Mouse (Mus musculus) T-helper 17 cell (primary cell): Measurements from ENCODE around the gene Cep78.

Experiments used
- in situ Hi-C, 2 experiments: fragments of 300-600 bp; cut with MboI, MseI; formaldehyde crosslinking; loops; 1 replicate in 1 of 2; 2 replicates in 1 of 2; pipeline ENCODE4 v1.15.1; 2025; ENCODE audit warnings: high pct_unique_total_duplicates in 2 of 2

The Cep78 gene

DNA sequence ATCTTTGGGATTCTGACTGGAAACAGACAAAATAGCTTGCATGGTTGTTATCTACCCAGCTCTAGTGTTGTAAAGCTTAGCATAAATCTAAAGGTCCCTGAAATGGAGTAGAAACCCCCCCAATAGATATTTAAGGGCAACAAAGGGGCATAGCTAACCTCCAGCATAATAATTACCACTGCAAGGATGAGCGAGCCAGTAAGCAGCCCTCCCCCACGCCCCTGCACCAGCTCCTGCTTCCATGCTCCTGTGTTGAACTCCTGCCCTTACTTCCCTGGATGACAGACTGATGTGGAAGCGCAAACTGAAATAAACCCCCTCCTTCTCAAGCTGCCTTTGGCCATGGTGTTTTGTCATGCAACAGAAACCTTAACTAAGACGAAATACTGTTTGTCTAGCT lies 11.4 kb downstream of the Cep78 start:
- in situ Hi-C loops: no loop called here

DNA sequence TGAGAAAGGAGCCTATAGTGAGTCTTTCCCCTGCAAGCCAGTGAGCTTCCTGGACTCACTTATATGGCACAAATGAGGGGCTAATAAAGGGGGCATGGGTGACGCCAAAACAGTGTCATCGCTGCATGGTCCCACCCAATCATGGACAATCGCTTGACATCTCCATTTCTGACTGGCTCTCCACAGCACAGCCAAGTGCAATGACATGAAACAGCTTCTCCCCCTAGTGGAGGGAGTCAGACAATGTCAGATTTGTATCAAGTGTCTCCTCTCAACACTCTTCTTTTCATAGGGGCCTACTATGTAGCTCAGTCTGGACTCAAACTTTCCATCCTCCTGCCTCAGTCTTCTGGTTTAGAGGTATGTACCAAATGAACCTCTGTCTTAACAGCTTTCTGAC lies 19.7 kb downstream of the Cep78 start:
- in situ Hi-C loops: no loop called here

DNA sequence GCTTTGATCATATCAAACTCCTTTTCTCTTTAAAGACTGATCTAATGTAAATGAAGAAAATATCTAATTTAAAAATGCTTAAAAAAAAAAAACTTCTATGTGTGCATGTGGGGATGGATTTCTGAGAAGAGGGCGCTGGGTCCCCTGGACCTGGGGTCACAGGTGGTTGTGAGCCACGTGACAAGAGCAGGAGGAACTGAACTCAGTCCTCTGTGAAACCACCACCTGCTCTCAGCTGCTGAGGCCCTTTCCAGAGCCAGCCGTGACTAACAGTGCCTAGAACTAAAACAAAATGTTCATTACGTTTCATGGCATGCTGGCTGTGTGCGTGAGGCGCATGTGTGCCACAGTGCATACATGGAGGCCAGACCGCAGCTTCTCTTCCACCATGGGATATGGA lies 20.3 kb downstream of the Cep78 start:
- in situ Hi-C loops: no loop called here

DNA sequence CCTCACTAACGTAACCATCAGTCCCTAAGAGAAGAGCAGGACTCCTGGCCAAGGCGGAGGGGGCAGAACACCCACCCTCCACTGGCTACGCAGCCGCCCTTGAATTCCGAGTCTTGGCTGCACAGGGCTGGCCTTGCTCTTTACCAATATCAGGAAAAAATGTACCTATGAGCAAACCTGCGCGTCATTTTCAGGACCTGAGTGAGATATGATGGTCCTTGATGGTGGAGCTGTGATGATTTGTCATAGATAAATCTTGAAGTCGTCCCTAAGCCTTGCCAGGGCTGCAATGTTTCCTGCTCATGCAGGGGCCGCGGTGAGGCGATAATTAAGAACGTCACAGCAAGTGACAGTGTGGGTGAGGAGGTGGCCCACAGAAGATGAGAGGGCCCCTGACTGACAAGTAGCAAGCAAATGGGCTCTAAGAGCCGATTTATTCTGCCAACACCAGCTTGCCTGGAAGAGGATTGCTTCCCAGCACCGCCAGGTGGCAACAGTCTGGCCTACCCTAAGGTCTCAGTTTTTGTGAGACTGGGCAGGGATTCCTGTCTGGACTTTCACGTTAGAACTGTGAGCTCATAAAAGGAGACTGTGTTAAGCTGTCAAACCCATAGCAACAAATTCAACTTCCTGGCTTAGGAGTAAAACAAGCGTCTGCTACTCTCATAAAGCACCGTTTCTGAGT lies 21.6 kb downstream of the Cep78 start:
- in situ Hi-C loops: no loop called here

DNA sequence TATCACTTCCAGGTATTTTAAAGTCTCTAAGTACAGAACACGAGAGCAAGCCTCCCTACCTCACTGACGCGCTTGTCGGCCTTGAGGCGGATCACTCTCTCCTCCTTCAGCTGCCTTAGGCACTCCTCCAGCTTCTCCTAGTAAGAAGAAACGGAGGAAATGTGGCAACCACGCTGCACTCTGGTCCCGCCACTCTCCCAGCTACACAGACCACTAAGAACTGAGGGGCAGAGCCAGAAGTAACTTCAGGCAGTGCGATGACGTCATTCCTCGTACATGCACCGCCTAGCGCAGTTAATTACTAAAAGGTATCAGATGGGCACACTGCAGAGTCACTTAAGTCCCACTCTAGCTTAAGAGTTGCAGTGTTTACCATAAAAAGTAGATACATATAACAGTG lies 22.5 kb downstream of the Cep78 start:
- in situ Hi-C loops: no loop called here

DNA sequence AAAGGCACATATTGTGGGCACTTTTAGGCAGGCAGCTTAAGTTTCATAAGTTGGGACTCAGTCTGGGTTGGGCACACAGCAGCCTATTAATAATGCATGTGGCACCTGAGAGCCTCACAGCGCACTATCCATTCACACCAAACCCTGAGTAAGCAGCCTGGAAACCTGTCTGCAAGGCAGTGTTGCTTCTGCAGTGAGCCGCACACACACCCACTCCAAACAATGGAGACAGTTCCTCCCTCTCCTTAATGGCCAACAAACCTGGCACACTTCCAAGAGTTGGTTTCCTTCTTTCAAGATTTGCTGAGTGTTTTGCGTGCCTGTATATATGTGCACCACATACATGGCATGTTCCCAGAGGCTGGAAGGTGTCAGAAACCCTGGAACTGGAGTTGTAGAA lies 34.6 kb downstream of the Cep78 start:
- in situ Hi-C loops: no loop called here

DNA sequence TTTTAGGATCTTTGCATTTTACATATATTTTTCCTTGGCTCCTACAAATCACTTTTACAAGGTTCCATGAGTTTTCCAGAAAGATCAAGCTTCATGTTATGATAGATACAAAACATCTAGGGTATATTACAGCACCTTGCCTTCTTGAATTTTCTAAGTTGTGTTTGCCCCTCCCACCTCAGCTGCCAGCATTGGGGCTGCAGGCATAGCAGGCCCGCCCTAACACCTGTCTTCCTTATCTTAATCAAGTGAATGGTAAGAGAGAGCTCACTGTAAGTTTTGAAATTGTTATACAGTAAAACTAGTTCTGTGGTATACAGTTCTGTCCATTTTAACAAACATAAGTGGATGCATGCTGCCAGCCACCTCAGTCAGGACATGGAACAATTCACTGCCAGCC lies 35.9 kb downstream of the Cep78 start:
- in situ Hi-C loops: no loop called here

DNA sequence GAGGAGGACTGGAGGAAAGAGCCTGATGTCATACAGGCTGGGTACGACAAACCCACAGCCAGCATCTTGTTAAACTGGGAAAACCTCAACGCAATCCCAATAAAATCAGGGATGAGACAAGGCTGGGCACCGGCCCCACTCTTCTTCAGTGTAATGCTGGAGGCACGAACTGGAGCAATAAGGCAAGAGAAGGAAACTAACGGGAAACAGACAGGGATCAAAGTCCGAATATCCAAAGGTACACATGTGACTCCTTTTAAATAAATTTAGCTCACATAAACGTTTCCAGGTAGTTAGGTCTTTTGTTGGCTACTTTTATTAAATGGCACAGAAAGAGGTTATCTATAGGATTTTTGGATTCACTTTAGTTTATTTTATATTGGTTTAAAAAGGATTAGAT lies 36.4 kb downstream of the Cep78 start:
- in situ Hi-C loops: no loop called here

DNA sequence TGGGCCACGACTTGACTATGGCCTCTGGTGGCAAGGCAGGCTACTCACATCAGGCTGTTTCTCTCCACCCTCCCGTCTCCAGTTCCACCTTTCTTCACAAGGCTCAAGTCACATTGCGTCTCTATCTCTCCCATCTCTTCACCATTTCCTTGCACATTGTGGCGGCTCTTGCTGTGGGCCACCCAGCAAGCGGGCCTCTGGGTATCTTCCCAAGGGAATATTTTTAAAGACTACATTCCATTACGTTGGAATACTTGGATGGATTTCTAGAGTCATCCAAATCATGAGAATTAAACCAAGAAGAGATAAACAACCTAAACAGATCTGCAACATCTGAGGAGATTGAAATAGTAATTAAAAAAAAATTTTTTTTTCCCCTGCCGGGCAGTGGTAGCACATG lies 37.6 kb downstream of the Cep78 start, which contains the start of gene Psat1:
Gene Psat1 (minus strand): TSS at position 101 of the 400 bp plus-strand sequence.
- in situ Hi-C loops: no loop called here

DNA sequence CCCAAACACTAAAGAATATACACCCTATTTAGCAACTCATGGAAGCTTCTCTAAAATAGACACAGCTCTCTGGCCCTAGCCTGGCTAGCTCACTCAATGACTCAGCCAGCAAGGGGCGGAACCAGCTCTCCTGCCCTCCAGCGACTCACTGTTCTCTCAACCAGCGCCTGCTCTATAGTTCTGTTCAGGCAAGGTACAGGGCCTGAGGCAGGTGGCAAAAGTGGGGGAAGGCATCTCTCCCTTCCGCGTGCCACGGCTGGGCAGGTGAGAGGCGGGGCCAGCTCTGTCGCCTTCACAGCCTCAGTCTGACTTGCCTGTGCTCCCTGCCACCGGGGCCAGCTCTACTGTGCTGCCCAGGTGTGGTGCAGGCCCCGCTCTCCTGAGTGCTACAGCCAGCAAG lies 38.1 kb downstream of the Cep78 start:
- in situ Hi-C loops: no loop called here

DNA sequence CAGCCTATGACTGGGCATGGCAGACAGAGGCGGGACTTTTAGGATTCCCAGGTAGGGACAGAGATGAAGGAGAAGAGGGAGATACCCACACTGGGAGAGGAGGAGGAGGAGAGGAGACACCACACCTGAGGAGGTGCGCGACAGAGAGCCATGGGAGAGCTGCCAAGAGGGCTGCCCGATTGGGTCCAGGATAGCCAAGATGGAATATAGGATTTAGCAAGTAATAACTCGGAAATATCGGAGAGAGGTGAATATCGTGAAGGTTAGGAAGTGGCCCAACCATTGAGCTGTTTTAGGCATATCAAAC lies 41.7 kb downstream of the Cep78 start:
- in situ Hi-C loops: no loop called here

DNA sequence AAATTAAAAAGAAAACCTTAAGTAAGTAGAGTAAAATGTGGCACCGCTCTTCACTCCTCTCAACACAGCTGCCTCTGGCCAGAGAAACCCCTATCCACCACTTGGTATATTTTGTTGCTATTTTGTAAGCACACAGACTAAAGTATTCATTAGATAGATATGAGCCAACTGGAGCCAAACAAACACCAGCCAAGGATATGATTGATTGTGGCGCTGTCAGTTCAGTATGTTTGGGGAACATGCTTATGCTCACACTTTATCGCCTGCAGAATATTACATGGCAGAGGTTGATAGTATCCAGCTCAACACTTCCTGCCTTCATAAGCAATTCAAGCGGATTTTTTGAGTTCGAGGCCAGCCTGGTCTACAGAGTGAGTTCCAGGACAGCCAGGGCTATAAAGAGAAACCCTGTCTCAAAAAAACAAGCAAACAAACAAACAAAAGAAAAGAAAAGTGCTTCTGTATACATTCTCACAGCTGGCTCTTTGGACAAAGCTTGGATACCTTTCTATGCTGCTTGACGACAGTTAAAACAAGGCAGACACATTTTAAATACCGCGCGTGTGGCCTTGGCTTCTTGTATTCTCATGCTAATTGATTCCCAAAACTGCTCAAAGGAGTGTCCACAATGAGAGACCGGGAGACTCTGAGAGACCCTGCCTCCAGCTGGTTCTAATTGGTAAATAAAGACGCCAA lies 42.2 kb downstream of the Cep78 start:
- in situ Hi-C loops: no loop called here

DNA sequence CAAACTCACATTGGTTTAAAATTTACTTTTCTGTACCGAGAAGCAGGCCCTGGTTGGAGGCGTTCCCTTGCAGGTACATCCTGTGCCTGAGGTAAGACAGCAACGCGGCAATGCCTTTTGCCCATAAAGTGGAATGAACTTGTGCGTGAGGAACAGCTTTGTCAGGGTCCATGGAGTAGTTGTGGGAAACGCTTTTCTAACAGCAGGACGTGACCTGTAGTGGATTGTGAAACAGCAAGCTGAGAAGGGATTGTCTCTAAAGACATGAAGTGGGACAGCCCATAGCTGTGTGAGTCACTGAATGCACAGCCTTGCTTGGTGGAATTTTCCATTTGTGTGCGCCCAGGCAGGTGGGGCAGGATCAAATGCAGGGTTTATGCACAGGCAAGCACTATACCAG lies 43.4 kb downstream of the Cep78 start:
- in situ Hi-C loops: no loop called here

DNA sequence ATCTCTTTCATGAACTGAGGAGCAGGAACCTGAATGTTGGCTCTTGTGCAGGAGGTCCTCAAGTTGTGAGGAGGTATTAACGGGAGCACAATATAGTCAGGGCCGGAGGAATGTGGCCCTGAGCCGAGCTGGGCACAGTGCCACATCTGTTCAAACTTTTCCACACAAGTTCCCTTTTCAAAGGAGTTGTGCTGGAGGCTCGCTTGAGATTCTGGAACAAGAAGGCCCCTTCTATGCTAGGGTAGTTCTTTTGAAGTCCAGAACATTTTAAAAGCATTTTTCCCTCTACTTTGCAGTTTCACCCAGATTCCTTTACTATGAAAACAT lies 59.1 kb downstream of the Cep78 start:
- in situ Hi-C loops: no loop called here

DNA sequence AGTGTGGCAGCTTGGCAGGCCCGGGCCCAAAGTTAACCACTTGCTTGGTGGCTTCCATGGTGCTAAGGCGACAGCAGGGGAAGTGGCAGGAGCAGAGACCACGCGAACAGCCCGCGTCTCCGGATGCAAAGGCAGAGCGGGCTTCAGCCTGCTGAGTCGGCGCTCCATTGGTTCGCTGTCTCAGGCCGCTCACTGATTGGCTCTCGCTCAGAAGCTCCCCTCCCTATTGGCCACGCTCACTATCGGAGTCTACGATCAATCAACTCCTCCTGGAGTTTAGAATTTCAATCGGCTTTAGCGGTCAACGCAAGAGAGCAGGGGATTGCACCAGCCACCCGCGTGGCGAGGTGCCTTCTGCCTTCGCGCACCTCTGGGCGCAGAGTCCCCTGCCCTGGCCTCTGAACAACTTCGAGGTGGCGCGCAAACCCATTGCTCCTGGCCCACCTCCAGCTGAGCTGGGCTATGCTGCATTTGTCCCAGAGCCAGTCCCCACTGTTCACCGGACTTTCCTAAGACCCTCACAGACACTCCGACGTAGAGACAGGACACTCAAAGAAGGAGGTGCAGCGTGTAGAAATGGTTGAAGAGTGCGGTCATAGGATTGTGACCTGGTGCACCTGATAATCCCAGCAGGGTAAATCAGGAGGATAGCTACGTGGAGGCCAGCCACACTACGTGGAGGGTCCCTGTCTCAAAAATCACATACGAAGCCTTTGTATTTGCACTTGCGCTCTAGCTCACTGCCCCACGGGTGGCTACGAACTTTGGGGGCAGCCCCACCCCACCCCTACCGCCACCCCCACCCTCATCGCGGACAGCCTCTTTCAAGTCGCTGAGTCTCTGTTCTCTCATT lies 59.7 kb downstream of the Cep78 start:
- in situ Hi-C loops: loop anchor here in 1 of 2 experiments (5.0 kb wide), 1 partner anchor 57 kb away; the partner anchor contains the start of gene Cep78

DNA sequence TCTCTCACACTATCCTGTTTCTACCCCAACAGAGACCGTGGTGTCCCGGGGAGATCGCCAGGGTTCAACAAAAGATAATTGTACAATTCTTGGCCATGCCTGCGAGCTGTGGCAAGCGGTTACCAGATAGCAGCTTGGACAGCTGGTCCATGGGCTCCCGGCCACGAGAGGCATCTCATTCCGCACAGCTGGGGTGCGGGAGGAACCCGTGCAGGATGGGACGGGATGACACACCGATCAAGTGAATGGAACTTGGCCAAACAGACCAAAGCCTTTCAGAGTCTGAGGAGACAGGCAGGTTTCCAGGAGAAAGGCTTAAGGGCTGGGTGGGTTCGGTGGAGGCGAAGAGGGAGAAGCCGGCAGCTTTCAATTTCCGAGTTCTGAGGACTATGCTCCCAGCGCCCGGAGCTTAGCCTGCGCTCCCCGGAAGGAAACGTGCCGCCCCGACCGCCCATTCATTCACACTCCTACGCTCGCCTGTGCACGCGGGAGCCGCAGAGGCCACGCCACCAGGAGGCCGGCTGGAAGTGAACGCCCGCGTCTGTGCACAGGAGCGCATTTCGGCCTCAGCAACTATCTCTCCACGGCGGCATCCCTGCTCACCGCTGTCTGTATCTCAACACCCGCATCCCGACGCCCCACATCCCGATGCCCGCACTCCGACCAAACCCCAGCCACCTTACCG lies 60.5 kb downstream of the Cep78 start:
- in situ Hi-C loops: loop anchor here in 1 of 2 experiments (5.0 kb wide), 1 partner anchor 58 kb away; the partner anchor contains the start of gene Cep78

DNA sequence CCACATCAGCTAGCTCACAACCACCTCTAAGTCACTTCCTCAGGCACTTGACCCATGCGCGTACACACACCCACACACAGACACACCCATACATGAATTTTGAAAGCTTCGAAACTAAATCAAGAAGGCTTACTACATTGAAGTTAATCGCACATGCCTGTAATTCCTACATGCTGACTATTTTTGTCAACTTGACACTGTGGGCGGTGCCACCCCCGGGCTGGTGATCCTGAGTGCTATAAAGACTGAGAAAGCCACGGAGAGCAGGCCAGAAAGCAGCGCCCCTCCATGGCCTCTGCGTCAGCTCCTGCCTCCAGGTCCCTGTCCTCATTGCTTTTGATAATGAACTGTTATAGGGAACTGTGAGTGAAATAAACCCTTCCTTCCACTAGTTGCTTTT lies 61.4 kb downstream of the Cep78 start:
- in situ Hi-C loops: loop anchor here in 1 of 2 experiments (5.0 kb wide), 1 partner anchor 59 kb away; the partner anchor contains the start of gene Cep78

DNA sequence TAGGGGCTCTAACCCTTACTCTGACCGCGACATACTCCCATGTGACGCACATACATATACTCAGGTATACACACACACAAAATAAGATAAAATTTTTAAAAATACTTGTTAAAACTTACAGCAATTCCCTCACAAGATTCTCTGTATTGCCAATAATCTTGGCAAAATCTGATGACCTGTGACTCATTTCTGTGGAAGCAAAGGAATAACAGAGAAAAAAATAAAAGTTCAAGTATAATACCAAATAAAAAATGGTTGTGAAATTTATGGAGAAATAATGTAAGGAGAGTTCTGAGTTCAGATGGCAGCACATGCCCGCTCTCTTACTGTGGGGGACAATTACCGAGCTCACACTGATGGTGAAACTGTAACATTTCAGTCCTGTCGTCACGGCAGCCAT lies 65.5 kb downstream of the Cep78 start:
- in situ Hi-C loops: no loop called here

DNA sequence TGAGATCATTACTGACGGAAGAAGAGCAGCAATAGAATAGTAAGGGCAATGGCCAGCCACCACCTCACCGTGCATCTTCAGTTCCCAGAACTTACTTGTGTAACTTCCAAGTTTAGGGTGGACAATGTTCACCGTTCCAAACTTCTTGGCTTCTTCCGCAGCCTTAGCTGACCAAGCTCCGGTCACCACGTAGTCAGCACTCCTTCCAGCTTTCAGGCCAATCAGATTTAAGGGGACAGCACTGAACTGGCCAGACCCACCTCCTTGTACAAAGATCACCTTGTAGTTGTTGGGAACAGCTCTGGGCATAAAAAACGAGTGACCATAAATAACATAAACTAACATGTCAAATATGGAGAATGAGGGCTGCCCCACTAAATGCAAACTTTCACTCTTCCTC lies 66.7 kb downstream of the Cep78 start:
- in situ Hi-C loops: no loop called here

DNA sequence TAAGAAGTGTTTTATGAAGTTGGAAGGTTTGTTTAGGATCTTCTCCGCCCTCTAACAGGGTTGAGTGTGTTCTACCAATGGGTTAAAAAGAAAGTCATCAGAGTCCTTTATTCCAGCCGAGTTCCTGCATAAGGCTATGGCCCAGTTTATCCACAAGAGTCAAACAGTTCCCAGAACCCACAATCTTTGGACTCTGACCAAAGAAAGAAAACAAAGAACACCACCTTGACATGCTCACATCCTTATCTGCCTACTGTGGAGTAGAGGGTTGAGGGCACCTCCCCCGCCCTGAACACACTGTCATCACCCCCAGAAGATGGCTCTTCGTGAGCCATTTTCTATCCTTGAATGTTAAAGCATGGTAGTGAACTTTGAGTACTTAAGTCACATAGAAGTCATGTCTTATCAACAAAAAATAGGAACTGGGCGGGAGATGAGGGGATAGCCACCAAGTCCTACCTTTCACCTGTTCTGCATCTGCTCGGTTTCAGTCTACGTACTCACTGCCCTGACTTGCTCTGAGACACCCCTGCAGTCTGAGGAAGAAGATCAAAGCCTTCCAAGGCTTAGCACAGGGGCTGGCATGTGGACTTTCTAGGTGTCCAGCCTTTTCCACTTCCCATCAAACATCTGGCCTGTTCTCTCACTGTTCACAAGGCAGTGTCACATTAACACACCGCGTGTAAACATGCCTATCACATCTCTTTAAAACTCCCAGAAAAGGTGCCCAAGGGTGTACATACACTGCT lies 71.4 kb downstream of the Cep78 start:
- in situ Hi-C loops: loop anchor here in 1 of 2 experiments (5.0 kb wide), 1 partner anchor 69 kb away; the partner anchor contains the start of gene Cep78

DNA sequence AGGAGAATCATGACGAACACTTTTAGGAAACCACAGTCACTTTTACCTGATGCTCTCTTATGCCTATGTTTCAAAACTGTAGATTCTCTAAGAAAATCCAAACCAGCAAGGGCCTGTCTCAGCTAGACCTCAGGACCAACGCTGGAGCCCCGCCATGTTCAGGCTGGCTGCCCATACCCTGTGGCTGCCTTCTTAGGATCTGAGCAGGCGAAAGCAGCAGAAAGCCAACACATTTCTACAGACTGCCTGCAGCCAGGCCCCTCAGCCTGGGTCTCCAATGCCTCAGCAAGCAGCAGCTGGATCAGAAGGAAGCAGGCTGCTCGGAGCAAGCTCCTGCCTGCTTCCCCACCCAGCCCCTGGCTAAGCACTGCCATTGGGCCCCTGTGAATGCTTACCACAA lies 73.3 kb downstream of the Cep78 start:
- in situ Hi-C loops: loop anchor here in 1 of 2 experiments (5.0 kb wide), 1 partner anchor 71 kb away; the partner anchor contains the start of gene Cep78
